Mouse (Mus musculus): ENCODE results near the gene Mis12.

Gene Mis12

DNA sequence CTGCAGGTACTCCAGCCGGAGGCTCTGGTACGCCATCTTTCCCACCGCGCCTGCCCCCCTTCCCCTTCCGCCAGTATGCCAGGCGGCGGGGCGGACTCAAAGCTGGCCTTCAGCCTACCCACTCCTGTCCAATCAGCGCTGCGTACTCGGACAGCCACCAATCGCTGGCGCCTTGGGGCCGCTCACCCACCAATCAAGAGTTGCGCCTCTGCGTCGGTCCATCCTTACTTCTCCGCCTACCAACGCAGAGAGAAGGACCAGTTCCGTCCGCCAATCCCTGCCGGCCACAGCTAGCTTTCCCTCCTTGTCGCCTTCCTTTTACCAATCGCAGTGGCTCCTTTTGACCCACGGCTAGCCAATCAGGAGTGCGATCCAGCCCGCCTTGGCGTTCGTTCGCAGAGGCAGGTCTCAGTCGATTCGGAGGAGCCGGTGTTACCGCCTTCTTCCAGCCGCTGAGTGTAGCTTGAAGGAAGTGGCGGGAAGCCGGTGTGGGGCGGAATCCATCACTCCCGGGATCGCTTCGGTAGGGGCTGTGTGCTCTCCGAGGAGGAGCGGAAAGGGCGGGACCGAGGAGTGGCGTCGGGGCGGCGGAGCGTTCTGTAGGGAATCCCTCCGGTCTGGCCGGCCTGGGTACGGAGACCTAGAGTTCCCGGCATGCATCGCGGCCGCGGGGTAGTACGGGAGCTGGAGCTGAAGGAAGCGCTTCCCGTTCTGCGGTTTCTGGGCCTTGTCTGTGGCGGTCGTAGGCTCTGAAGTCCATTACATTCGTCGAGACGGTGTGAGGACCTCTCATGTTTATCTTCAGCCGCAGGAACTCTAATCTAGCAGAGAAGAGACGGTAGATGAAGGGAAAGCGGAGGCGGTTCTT, at the start of gene Mis12, which contains the start of gene Derl2:
Mis12 (plus strand) TSS at position 411 of the 868 bp plus-strand sequence.
Derl2 (minus strand) TSS at position 641 of the 868 bp plus-strand sequence.
- DNase-seq (ENCODE audit: low spot score): peak; percentile 99

DNA sequence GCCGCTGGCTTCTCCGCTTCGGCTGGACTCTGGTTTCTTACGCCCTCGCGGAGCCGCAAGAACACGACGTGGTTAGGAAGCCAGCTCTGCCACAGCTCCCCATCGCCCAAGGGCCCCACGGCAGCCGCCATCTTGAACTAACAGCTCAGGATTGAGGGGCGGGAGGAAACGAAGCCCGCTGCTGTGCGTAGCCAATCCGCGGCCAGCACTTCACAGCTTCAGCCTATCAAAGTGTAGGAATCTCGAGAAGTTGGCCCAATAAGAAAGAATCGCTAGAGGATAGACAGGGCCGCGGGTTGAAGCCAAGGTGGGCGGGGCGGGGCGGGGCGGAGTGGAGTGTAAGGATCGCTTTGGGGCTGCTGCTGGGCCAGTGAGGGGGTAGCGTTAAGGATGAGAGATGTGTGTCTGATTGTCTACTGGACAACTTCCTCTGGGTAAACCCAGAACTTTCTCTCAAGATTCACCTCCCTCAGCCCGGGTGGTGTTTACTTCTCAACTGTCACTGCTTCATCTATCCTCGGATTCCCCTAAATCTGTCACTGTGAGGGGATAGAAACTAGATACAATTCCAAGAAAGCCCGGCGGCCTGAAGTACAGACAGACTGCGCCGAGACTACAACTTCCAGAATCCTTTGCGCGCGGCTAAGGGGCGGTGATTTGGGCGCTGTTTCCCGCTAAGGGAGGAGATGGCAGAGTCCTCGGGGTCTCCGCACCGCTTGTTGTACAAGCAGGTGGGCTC, 49.4 kb upstream of the Mis12 start, which contains the start of the genes Nup88 and Rpain:
Nup88 (minus strand) TSS at position 153 of the 739 bp plus-strand sequence.
Rpain (plus strand) TSS at position 393 of the 739 bp plus-strand sequence.
- peak; percentile 97 for DNase-seq (ENCODE audit: low spot score)

DNA sequence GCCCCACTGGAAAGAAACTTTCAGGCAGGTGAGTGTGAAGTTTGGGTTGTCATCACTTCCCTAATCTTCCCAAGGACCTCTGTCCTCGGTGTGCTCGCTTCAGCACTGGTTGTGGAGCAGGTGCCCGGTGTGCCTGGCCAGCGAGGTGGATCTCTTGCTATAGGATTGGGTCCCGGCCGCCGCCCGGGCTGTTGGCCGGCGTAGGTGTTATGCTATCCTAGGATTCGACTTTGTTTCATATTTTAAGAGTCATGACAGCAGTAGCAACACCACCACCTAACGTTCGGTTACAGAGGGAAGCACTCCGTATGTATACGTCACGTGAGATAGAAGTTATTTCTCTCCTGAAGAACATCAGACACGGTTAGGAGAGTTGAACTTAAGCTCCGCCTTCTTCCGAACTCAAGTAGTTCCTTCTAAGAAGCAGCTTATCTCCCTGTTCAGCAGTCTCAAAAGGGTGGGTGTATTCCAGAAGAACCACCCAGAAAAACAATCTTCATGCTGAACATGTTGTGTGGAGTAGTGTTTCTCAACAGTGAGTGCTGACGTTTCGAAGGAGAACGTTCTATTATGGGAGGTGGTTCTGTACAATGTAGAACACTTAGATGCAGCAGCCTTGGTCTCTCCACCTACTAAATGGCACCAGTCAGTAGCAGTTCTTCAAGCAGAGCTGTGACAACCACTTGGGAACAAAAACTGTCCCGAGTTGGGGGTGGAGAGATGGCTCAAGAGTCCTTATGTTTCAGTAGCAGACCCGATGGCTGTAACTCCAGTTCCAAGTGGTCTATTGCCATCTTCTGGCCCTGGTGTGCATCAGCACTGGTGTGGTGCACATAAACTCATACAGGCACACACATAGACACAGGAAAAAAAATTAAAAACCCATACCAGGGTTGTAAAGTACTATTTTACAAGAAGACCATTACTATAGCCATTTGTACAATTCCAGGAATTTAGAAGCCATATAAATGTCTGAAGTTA, 48.6 kb upstream of the Mis12 start:
- DNase-seq (ENCODE audit: low spot score): no peak

DNA sequence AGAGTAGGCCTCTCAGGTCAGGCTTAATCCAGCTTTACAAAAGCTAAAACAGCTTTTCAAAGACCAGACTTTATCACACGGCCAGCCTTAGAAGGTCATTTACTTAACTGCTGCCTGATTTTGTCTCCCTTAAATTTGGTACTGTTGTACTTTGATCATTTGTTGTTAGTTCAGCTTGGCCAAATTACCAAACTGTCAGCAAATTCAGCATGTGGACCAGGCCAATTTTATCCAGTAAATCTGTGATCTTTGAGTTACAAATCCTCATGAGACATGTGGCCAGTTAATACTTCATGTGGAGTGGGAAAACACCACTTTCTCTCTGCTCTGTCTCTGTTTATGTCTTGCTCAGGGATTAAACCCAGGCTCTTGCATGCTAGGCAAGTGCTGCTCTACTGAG, 46.8 kb upstream of the Mis12 start:
- no peak for DNase-seq (ENCODE audit: low spot score)

DNA sequence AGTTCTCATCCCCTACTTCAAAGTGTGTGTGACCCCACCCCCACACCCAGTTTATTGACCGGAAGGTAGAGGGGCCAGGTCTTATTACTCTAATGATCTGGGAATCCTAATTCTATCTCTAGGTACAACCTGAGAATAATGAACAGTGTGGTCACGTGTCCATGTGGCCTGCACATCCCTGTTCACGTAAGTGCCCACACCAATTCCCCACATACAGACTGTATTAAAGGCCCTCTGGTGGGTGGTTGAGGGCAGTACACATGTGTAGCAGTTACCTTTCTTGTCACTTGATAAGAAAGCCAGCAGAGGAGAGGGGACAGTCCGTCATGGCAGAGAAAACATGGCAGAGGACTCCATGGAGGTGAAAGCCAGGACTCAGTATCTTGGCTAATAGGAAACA, 45.5 kb upstream of the Mis12 start:
- peak; percentile 55 for DNase-seq (ENCODE audit: low spot score)

DNA sequence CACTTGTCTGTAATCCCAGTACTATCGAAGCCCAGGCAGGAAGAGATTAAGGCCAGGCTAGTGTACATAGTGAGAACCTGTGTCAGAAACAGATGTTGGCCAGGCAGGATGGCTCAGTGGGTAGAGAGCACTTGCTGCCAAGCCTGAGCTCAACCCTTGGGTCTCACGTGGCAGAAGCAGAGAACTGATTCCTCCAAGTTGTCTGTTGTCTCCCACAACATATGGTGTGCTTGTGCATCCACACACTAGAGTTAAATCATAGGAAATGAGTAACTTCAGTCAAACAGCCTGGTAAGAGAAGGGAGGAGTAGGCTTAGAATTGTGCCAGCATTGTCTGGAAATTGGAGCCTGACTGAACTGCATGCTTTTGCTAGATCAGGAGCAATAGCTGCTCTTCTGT, 44.2 kb upstream of the Mis12 start:
- no peak for DNase-seq (ENCODE audit: low spot score)

DNA sequence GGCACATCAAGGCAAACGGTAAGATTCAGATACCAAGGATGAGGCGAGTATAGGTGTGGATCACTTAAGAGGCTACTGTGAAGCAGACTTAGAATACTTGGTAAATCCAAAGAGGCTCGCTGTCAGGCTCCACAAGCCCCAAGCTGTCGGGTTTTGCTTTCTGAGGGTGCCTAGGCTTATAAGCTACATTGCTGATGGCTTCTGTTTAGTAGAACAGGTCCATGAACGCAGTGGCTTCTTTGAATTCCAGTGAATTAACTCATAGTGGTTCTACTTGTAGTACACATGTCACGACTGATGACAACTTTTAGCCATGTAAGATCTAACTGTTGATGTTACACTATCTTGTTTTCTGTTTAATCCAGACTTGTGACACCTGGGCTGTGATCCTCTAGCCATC, 42.1 kb upstream of the Mis12 start:
- no peak for DNase-seq (ENCODE audit: low spot score)

DNA sequence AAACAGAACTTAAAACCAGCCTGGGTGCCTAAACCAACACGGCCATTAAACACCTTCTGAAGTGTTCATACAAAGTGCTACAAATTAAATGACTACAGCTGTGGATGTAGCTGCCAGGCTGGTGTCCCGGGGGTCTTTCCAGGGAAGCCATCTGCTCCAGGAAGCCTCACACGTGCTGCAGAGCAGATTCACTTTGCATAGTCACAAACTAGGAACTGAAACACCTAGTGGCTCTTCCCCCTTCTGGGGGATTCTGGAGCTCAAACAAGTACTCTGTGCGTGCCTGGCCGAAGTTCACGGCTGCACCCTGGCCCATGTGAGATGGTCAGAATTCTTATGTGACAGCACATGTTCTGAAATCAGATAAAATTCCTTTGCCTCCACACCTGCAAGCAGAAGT, 39.2 kb upstream of the Mis12 start:
- DNase-seq (ENCODE audit: low spot score): no peak

DNA sequence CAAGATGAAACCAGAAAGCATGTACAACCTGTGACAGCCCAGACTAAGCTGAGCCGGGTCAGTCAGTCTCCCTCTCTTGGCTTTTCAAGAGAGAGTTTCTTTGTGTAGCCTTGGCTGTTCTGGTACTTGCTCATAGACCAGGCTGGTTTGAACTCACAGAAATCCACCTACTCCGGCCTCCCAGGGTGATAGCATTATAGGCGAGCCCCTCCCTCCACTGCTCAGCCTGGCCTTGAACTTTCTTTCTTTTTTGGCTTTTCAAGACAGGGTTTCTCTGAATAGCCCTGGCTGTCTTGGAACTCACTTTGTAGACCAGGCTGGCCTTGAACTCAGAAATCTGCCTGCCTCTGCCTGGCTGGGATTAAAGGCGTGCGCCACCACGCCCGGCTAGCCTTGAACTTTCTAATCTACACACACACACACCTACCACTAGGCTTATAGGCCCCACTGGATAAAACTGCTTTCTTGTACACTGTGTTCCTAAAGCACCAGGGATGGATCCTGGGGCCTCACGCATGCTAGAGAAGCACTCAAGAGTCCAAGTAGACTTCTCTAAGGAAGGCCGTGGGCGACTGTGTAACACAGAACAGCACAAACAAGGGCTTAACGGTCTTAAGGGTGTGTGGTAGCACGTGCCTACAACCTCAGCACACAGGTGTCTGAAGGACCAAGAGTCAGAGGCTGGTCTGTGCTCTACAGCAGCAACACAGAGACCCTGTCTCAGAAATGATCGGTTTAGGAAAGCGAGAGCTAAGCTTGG, 38.5 kb upstream of the Mis12 start:
- no peak for DNase-seq (ENCODE audit: low spot score)

DNA sequence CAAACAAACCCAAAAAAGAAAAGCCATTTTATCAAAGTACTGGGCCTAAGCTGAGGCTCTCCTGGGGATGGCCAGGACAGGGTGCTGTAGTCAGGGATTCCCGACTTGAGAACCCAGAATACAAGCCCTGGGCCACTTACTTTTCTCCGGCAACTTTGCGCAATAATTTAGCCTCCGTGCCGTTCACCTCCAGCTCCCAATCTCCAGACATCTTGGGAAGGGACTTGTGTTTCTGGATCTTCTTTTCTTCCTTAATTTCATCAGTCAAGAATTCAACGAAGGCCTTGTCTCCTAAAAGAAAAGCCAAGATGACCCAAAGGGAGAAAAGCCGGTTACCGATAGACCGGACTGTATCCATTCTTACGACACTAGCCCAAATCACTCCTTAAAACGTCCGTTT, 37.4 kb upstream of the Mis12 start:
- DNase-seq (ENCODE audit: low spot score): no peak

DNA sequence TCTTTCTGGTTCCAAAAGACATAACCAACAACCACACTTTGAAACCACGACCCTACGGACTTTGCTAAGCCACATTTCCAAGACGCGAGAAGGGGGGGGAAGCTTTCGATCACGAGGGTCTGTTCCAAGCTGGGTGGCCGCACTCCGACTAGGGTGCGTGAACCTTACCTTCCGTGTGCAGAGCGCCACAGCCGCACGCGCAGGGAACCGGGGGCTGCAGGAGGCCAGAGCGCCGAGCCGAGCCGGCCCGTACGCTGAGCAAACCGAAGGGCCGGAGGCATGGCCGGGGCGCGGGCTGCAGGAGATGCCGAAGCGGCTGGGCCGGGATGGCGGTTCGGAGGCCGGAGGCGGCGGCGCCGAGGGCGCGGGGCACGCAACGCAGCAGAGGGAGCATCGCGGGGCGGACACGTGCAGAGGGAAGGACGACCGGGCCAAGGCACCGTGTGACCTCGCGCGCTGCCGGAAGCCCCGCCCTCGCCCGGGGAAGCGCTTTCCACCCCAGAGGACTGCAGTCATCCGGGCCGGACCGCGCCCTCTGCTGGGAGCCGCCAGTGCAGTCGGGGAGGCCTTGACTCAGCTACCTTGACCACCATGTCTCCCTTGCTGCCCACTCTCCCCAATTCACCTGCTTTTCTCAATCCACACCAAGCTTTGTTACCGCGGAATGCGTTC, 36.7 kb upstream of the Mis12 start, which contains the start of gene C1qbp:
C1qbp (minus strand) TSS at position 470 of the 672 bp plus-strand sequence.
- DNase-seq (ENCODE audit: low spot score): peak; percentile 96

DNA sequence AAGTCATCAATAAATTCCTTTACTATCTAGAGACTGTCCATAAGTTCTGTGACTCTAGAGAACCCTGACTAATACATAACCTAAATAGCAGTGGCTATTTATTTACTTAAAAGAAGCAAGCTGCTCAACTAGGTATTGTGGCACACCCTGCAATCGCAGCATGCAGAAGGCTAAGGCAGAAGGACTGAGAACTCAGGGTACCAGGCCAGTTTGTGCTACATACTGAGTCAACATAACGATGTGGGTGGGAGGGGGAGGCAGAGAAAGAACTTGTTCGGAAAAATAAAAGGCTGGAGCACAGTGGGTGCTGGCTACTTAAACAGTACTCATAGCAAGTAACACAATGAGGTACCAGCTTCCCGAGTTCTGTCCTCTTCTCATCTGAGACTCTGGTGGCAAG, 18.2 kb upstream of the Mis12 start:
- DNase-seq (ENCODE audit: low spot score): no peak

DNA sequence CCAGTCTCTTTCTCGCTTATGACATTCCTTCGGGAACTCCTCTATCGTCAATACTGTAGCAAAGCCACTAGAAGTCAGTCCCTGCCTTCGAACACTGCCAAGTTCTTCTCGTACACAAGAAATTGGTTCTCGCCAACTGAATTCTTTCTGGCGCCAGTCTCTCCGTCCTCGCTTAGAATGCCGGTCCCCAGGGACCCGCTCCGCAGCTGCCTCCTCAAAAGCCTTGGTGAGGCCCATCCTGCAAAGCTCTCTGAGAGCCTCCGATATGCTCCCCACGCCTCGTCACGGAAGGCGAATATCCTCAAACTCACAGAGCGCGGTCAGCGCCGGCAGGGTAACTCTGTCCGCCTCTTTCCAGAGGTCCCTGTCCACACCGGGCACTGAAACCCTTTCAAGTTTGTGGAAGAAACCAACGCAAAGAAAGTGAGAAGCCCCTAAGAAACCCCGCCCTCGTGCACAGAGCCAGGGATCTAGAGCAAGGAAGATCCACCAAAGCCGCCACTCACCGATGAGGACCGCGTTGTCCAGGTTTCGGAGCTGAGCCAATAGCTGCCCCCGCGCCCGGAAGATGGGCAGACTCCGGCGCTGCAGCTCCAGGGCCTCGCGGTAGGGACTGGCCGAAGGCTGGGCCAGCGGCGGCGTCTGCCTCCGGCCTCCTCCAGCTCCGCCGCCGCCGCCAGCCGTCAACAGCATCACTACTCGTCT, 15.6 kb upstream of the Mis12 start:
- DNase-seq (ENCODE audit: low spot score): peak; percentile 57

DNA sequence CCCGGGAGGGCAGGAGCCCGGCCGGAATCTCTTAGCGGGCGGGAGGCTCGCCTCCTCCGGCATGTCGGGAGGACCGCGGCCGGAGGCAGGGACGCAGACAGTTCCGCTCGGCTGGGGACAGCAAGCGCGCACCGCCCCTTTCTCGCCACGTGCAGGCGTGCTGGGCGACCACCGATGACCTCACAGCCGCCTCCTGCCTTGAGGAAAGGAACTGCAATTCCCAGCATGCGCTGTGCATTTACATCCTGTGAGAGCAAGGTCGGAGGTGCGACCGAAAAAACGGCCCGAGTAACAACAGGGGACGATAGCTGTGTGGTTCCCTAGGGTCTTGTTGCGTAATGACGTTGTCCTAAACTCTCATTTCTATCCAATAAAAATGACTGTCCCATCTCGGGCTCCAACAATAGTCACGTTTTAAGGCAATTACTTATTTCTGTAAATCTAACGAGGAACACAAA, 15.1 kb upstream of the Mis12 start, which contains the start of gene Dhx33:
Dhx33 (minus strand) TSS at position 122 of the 458 bp plus-strand sequence.
- DNase-seq (ENCODE audit: low spot score): peak; percentile 98

DNA sequence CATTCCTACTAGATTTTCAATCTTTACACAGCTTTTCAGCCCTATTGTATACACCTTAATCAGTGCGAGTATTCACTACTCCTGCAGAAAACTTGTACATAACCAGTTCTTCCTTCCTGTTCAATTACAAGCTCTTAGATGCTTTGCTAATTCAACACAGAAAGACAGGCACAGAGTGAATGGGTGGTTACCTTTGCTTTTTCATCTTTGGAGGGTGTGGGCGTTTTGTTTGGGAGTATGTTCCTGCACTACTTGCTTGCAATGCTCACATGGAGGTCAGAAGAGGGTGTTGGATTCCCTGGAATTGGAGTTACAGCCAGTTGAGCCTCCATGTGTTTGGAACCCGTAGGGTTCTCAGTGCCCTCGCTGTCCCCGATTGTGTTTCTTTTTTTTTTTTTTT, 14.4 kb upstream of the Mis12 start:
- no peak for DNase-seq (ENCODE audit: low spot score)

DNA sequence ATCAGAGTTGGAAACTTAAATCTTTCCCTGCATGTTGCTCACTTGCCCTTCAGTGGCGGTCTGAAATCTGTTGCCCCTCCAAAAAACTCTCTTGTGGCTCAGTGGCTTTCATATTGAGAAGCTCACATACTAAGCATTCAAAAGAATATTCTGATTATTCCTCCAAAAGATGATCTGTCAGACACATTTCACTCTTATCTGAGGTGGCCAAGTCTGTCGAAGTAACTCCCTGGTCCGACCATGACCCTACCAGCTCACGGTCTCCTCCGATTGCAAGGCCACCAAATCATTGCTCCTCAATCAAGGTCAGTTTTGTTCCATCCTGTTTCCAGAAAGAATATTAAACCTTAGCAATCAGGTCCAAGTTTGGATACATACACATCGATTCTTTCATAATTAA, 12.4 kb upstream of the Mis12 start:
- DNase-seq (ENCODE audit: low spot score): no peak

DNA sequence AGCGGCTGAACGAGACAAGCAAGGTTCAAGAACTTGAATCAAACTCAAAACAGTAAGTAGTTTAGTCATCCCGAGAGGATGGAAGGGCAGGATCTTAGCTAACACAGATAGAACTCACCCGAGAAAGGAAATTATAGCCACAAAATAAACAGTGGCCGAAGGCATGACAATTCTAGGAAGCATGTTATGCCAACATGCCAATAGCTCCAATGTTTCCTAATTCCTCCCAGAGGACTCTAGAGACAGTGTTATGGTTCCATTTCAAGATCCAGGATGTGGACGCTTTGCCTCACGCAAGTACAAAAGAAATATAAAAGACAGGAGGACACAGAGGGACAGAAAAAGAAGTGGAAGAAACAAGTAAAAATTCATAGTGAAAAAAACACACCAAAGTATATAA, 11.6 kb upstream of the Mis12 start:
- no peak for DNase-seq (ENCODE audit: low spot score)

DNA sequence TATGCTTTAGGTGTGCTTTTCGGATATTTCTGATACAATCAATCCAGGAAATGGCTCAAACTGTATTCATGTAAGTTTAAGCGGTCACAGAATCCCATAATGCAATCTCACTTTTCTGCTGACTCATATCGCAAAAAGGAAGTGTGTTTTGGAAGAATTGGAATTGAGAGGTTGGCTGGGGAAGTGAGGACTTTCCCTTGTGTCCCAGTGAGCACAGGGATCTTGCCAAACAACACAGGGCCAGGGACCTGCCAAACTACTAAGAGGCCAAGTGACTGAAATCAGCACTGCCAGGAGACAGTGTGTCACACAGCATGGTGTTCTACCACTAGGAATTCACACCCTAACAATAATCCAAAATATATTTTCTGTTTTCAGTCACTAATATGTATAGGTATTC, 11.1 kb upstream of the Mis12 start:
- DNase-seq (ENCODE audit: low spot score): no peak

DNA sequence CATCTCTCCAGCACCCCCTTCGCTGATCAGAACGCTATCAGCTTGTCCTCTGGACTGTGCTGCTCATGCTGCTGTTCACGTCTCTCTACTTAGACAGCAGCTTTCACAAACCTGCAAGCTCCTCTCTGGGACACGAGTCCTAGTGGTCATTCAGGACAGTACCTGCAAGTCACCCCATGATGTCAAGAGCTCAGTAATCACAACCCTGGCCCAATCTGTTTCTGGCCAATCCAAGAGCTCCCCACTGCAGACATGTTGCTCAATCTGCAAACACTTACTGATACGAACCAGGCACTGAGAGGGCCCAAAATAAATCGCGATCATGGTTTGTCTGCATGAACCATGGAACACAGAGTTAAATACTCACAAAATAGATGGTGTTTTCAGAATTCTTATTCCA, 6.7 kb upstream of the Mis12 start:
- no peak for DNase-seq (ENCODE audit: low spot score)

DNA sequence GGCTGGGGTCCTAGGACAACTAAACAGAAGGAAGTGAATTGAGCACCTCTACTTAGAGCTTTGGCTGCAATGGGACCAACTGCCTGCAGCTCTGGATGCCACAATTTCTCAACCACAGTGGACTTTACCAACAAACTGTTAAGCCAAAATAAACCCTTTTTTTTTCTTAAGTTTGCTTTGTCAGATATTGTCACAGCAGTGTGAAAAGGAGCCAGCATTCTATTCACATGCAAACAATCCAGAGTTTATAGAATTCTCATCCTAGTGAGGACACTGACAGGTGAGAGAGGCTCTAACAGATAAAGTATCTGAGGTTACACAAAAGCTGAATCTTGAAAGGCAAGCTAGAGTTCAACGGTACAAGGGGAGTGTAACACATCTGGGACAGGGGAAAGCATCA, 2.4 kb upstream of the Mis12 start:
- DNase-seq (ENCODE audit: low spot score): no peak
